Mouse (Mus musculus) natural killer cell, adult 2 months (primary cell): Measurements from ENCODE around the gene Stam.
"Not testable (repeated sequence)": the region's sequence is repeated elsewhere in the genome, so short reads cannot be mapped to it uniquely, and the experiment has no call there.

Experiments
- DNase-seq, 2 experiments: peaks; one replicate each; pipeline ENCODE4 v3.0.0; 2022; ENCODE audit warnings: low spot score in 2 of 2

Stam gene

GRCm38 (mm10) chr2:14191601-14192000 is 117.7 kb downstream of the Stam start:
- no peak for DNase-seq

DNA sequence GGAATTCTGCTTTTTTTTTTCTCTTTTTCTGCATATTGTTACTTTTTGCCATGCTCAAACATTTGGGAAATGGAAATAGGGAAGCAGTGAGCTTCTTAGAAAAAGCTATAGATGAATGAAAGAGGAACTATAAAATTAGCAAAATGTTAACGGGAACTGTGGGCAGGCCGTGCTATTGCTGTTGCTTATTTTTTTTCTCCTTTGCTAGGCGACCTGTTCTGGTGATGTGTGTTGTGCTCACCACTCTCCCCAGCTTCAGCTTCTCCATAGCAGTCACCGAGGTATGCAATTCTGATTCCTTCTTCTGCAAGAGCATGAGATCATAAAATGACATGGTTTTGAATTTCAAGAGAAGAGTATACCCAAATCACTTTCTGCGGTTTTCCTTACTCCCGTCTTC is 118.1 kb downstream of the Stam start:
- no peak for DNase-seq

DNA sequence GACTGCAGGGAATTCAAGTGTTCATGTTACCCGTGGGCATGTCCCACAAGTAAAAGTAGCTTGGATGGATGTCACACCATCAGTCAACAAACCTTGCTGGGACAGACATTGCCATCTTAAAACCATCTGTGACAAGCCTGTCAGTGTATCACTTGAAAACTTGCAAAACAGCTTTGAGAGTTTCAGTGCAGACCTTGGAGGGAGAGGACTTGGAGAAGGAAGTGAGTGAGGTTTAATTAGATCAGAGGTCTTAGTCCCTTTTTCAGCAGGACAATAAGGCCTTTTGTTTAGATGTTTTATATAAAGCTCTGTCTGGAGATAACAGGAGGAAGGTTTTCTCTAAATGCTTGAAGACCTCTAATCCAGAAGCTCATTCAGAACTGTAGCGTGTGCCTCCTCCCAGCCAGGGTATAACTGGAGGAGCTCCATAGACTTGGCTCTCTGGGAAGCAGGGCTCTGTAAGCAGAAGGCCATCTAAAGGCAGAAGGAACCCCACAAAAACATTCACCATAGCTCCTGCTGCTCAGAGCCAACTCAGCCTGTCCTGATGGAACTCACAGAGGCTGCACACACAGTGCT is 124.5 kb downstream of the Stam start:
- not testable (repeated sequence) for DNase-seq
